Mouse (Mus musculus): ENCODE measurements around the gene Frrs1.

GRCm38 (mm10) chr3:116892206-116892563 is 32.9 kb downstream of the Frrs1 start:
- no peak for TF ChIP-seq CTCF (conservative IDR thresholded peaks at IDR 0.05; ENCODE audit: insufficient read depth, insufficient read length, low read depth, low read length)
- no peak for TF ChIP-seq POLR2A (IDR thresholded peaks at IDR 0.05; ENCODE audit: low read depth, low read length)
